Mouse (Mus musculus) heart, embryonic 15.5 days (tissue): ENCODE data around the gene Rcc1. TPM values are rescaled to one million over a fixed set of nuclear protein-coding genes. Genes with fewer than 3 reads are reported as not detected.
"Not testable (repeated sequence)": the region's sequence is repeated elsewhere in the genome, so short reads cannot be mapped to it uniquely, and the experiment has no call there.

ENCODE experiments used
- ATAC-seq: fragments of 200-750 bp; cut with Nextera tagmentation; replicated peaks from 2 replicates; pipeline ENCODE4 v1.8.0; 2017; ENCODE audit warnings: low read depth, moderate TSS enrichment; ENCODE audit not compliant: insufficient number of reproducible peaks, insufficient read depth, low FRiP score
- H3K27ac ChIP-seq: fragments of 300-500 bp; sonication (generic); 2 replicates; pipeline ENCODE4 v1.5.1; 2015; ENCODE audit warnings: mild to moderate bottlenecking, inconsistent platforms
- H3K27me3 ChIP-seq: fragments of 300-500 bp; sonication (generic); 2 replicates; pipeline ENCODE4 v1.6.1; 2015; ENCODE audit warnings: inconsistent platforms
- H3K36me3 ChIP-seq: fragments of 300-500 bp; sonication (generic); 2 replicates; pipeline ENCODE4 v1.6.1; 2015; ENCODE audit warnings: mild to moderate bottlenecking, inconsistent platforms
- H3K4me1 ChIP-seq: fragments of 300-500 bp; sonication (generic); replicated peaks from 2 replicates; pipeline ENCODE4 v1.6.1; 2015; ENCODE audit warnings: inconsistent platforms
- H3K4me2 ChIP-seq: fragments of 300-500 bp; sonication (generic); 2 replicates; pipeline ENCODE4 v1.6.1; 2015; ENCODE audit warnings: inconsistent platforms, mild to moderate bottlenecking, moderate library complexity
- H3K4me3 ChIP-seq: fragments of 300-500 bp; sonication (generic); 2 replicates; pipeline ENCODE4 v1.5.1; 2015; ENCODE audit warnings: mild to moderate bottlenecking, inconsistent platforms
- H3K9ac ChIP-seq: fragments of 300-500 bp; sonication (generic); 2 replicates; pipeline ENCODE4 v1.6.1; 2015; ENCODE audit warnings: mild to moderate bottlenecking, inconsistent platforms
- H3K9me3 ChIP-seq: fragments of 300-500 bp; sonication (generic); replicated peaks from 2 replicates; pipeline ENCODE4 v1.6.1; 2016; ENCODE audit warnings: inconsistent platforms
- WGBS: fragments of 180-500 bp; shearing (Covaris S2); methylation state at CpG from one replicate; pipeline ENCODE4 v1.1.7; 2015; ENCODE audit warnings: mixed read lengths; 5-methylcytosine and 5-hydroxymethylcytosine counted together
- polyA plus RNA-seq: library from polyadenylated mRNA; unstranded; fragments of >200 nt; fragmentation: Nextera tagmentation; extraction: Ambion mirVana; gene quantifications from 2 replicates; pipeline ENCODE4 v1.2.1, GENCODE M21; 2015

The Rcc1 gene
- polyA plus RNA-seq, 1 experiment from 2014 or later: 29.2 TPM

GRCm38 (mm10) chr4:132299849-132300248, 53.6 kb downstream of the Rcc1 start:
- no peak for ATAC-seq
- peaks cover 13% of the 10 kb centered on the region for H3K4me1 ChIP-seq
- H3K27ac ChIP-seq: no peak overlapping the region
- H3K27me3 ChIP-seq: no peaks in the 10 kb centered on the region
- H3K4me3 ChIP-seq: no peak overlapping the region
- H3K4me2 ChIP-seq: no peak overlapping the region
- no peak overlapping the region for H3K9ac ChIP-seq
- 92% methylated on average over 1 of the region's 1 CpGs for WGBS
- no peaks in the 10 kb centered on the region for H3K9me3 ChIP-seq
- no peaks in the 10 kb centered on the region for H3K36me3 ChIP-seq

GRCm38 (mm10) chr4:132295696-132296390, 57.6 kb downstream of the Rcc1 start:
- Histone ChIP-seq H3K4me2 (no peak overlapping the region), H3K4me1 (no peaks in the 10 kb centered on the region), H3K27me3 (no peaks in the 10 kb centered on the region), H3K9me3 (no peaks in the 10 kb centered on the region), H3K4me3 (no peak overlapping the region), H3K27ac (no peak overlapping the region), H3K9ac (no peak overlapping the region), H3K36me3 (peaks cover 14% of the 10 kb centered on the region; the same call in 1 of the 2 replicates)
- no peak for ATAC-seq
- 49% methylated on average over 8 of the region's 8 CpGs for WGBS

GRCm38 (mm10) chr4:132293682-132294240, 59.6 kb downstream of the Rcc1 start:
- WGBS: 78% methylated on average over 7 of the region's 7 CpGs
- H3K27me3 ChIP-seq: no peaks in the 10 kb centered on the region
- H3K9me3 ChIP-seq: no peaks in the 10 kb centered on the region
- no peak overlapping the region for H3K9ac ChIP-seq
- no peak overlapping the region for H3K4me3 ChIP-seq
- peaks cover 26% of the 10 kb centered on the region for H3K36me3 ChIP-seq
- ATAC-seq: no peak
- no peaks in the 10 kb centered on the region for H3K4me1 ChIP-seq
- H3K27ac ChIP-seq: no peak overlapping the region
- H3K4me2 ChIP-seq: no peak overlapping the region

GRCm38 (mm10) chr4:132292988-132293387, 60.4 kb downstream of the Rcc1 start:
- Histone ChIP-seq H3K9ac (no peak overlapping the region), H3K4me1 (no peaks in the 10 kb centered on the region), H3K9me3 (no peaks in the 10 kb centered on the region), H3K27ac (no peak overlapping the region), H3K4me3 (no peak overlapping the region), H3K4me2 (no peak overlapping the region), H3K27me3 (no peaks in the 10 kb centered on the region), H3K36me3 (peaks cover 26% of the 10 kb centered on the region)
- 40% methylated on average over 4 of the region's 4 CpGs for WGBS
- ATAC-seq: no peak

- no peak overlapping the region for H3K4me2 ChIP-seq
- no peaks in the 10 kb centered on the region for H3K4me1 ChIP-seq
- no peaks in the 10 kb centered on the region for H3K27me3 ChIP-seq
- H3K9ac ChIP-seq: no peak overlapping the region
- WGBS: 84% methylated on average over 12 of the region's 12 CpGs
- H3K36me3 ChIP-seq: peaks cover 32% of the 10 kb centered on the region
- H3K9me3 ChIP-seq: no peaks in the 10 kb centered on the region
- no peak for ATAC-seq
- H3K4me3 ChIP-seq: no peak overlapping the region
- no peak overlapping the region for H3K27ac ChIP-seq
Measured at GRCm38 (mm10) chr4:132291624-132292335, 61.6 kb downstream of the Rcc1 start.

- Histone ChIP-seq H3K4me2 (no peak overlapping the region), H3K9me3 (no peaks in the 10 kb centered on the region), H3K27ac (no peak overlapping the region), H3K36me3 (peaks cover 37% of the 10 kb centered on the region), H3K27me3 (no peaks in the 10 kb centered on the region), H3K4me3 (no peak overlapping the region), H3K4me1 (no peaks in the 10 kb centered on the region), H3K9ac (no peak overlapping the region)
- WGBS: 90% methylated on average over 4 of the region's 4 CpGs
- no peak for ATAC-seq
Measured at GRCm38 (mm10) chr4:132291056-132291455, 62.3 kb downstream of the Rcc1 start.

GRCm38 (mm10) chr4:132288840-132289239, 64.6 kb downstream of the Rcc1 start:
- WGBS: 57% methylated on average over 4 of the region's 5 CpGs
- H3K9ac ChIP-seq, H3K27ac ChIP-seq, H3K4me2 ChIP-seq, H3K4me1 ChIP-seq, ATAC-seq, H3K9me3 ChIP-seq, H3K27me3 ChIP-seq, H3K4me3 ChIP-seq: not testable (repeated sequence)
- H3K36me3 ChIP-seq: peaks cover 52% of the 10 kb centered on the region

Other genes with a start within 250 kb of the Rcc1 start
- 0.67 and 0.71 TPM in 2 replicates for gene Oprd1, start 209.1 kb downstream of the Rcc1 start, polyA plus RNA-seq
- gene Ythdf2, start 141.3 kb downstream of the Rcc1 start, polyA plus RNA-seq: 57.8 and 61.7 TPM in 2 replicates
- gene Gmeb1, start 92.0 kb downstream of the Rcc1 start, polyA plus RNA-seq: 23.3 and 28.0 TPM in 2 replicates
- gene Taf12, start 79.2 kb downstream of the Rcc1 start, polyA plus RNA-seq: 28.5 and 33.7 TPM in 2 replicates
- 1.5 and 2.0 TPM in 2 replicates for gene Rab42, start 50.2 kb downstream of the Rcc1 start, polyA plus RNA-seq
- gene Trnau1ap, start 24.1 kb downstream of the Rcc1 start, polyA plus RNA-seq: 63.4 and 71.3 TPM in 2 replicates
- gene Phactr4, start 68.9 kb upstream of the Rcc1 start, polyA plus RNA-seq: 14.8 and 17.1 TPM in 2 replicates
- gene Med18, start 110.3 kb upstream of the Rcc1 start, polyA plus RNA-seq: 12.5 and 13.8 TPM in 2 replicates
- gene Sesn2, start 156.9 kb upstream of the Rcc1 start, polyA plus RNA-seq: 5.1 and 7.6 TPM in 2 replicates
- 1,171 and 1,479 TPM in 2 replicates for gene Atpif1, start 180.1 kb upstream of the Rcc1 start, polyA plus RNA-seq
- gene Dnajc8, start 181.9 kb upstream of the Rcc1 start, polyA plus RNA-seq: 97.5 and 106 TPM in 2 replicates
- 0.77 and 0.95 TPM in 2 replicates for gene Ptafr, start 210.5 kb upstream of the Rcc1 start, polyA plus RNA-seq